Mouse (Mus musculus): ENCODE measurements at regions not wholly inside any gene's neighbourhood (a gene's known extent, or its start where the extent isn't known, plus 50 kb on each side); places are given as distances from the start of the nearest gene placed in this dataset.
"Not testable (repeated sequence)": the region's sequence is repeated elsewhere in the genome, so short reads cannot be mapped to it uniquely, and the experiment has no call there.

DNA sequence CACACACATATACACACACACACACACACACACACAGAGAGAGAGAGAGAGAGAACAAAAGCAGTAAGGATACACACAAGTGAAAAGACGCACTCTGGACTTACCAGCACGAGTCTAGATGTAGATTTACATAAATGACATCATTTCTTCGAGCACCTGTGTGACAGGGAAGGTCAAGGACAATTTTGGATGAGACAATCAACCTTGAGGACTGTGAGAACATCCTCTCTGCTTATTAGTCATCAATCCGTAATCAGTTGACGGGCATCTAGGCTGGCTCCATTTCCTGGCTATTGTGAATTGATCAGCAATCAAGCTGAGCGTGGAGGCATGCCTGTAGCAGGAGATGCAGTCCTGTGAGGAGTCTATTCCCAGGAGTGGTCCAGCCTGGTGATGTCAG lies 293.7 kb downstream of the Gadd45g start:
- H3K4me3 ChIP-seq (ENCODE audit: low read length) = no peak overlapping the region
- no peak overlapping the region for H3K4me2 ChIP-seq (ENCODE audit: low read depth, low read length)
- ATAC-seq (ENCODE audit: low read depth) = no peak
- whole genome bisulfite sequencing = 63% methylated on average over 6 of the region's 6 CpGs
- no peak overlapping the region for H3K27ac ChIP-seq (ENCODE audit: low read length)
- H3K9me3 ChIP-seq (ENCODE audit: control insufficient read depth, low read length) = peaks cover 4% of the 10 kb centered on the region
- no peaks in the 10 kb centered on the region for H3K36me3 ChIP-seq (ENCODE audit: control insufficient read depth, insufficient read depth, low read length)
- H3K9ac ChIP-seq (ENCODE audit: low read length) = no peak overlapping the region
- H3K4me1 ChIP-seq (replicated peaks; ENCODE audit: control insufficient read depth, insufficient read depth, low read length) = no peaks in the 10 kb centered on the region
- no peaks in the 10 kb centered on the region for H3K27me3 ChIP-seq (ENCODE audit: control insufficient read depth, insufficient read depth, low read depth, low read length)

DNA sequence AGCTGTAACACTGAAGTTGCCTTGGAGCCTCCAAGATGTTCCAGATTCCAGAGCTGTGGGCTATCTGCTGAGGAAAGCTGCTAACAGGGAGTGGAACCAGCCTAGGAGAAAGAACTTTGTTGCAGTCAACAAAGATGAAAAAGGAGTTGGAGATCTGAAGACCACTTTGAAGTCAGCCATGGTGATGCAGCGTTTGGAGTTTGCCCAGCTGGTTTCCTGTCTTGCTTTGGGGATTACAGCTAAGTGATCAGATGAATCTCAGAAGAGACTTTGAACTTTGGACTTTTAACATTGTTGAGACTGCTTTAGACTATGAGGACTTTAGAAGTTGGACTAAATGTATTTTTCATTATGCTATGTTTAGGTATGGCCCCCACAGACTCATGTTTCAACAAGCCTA lies 297.6 kb downstream of the Gadd45g start:
- not testable (repeated sequence) for H3K4me2 ChIP-seq (ENCODE audit: low read depth, low read length); H3K36me3 ChIP-seq (ENCODE audit: control insufficient read depth, insufficient read depth, low read length); H3K9me3 ChIP-seq (ENCODE audit: control insufficient read depth, low read length); H3K4me3 ChIP-seq (ENCODE audit: low read length); H3K27ac ChIP-seq (ENCODE audit: low read length); ATAC-seq (ENCODE audit: low read depth); H3K9ac ChIP-seq (ENCODE audit: low read length); H3K4me1 ChIP-seq (replicated peaks; ENCODE audit: control insufficient read depth, insufficient read depth, low read length); H3K27me3 ChIP-seq (ENCODE audit: control insufficient read depth, insufficient read depth, low read depth, low read length)
- 63% methylated on average over 1 of the region's 1 CpGs for WGBS

DNA sequence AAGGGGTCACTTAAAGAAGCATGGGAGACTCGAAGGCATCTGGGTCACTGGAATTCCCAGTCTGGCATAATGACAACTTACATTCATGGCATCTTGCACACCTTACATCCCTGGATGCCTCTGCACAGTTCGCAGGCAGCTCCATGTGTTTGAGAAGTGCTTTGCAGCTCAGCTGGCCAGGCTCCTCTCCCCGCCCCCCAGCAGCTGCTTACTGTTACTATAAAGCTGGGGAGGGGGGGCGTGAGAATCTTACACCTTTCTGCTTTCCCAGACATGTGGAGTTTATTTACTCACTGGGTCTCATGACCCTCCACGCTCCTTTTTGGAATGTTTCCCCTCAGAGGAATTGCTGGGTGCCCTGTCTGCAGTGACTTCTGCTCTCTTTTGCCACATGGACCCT lies 299.4 kb downstream of the Gadd45g start:
- Histone ChIP-seq H3K36me3 (ENCODE audit: control insufficient read depth, insufficient read depth, low read length) (no peaks in the 10 kb centered on the region), H3K9ac (ENCODE audit: low read length) (no peak overlapping the region), H3K27me3 (ENCODE audit: control insufficient read depth, insufficient read depth, low read depth, low read length) (no peaks in the 10 kb centered on the region), H3K4me1 (replicated peaks; ENCODE audit: control insufficient read depth, insufficient read depth, low read length) (no peaks in the 10 kb centered on the region), H3K27ac (ENCODE audit: low read length) (no peak overlapping the region), H3K4me2 (ENCODE audit: low read depth, low read length) (no peak overlapping the region), H3K4me3 (ENCODE audit: low read length) (no peak overlapping the region), H3K9me3 (ENCODE audit: control insufficient read depth, low read length) (peaks cover 8% of the 10 kb centered on the region)
- WGBS = 59% methylated on average over 5 of the region's 5 CpGs
- ATAC-seq (ENCODE audit: low read depth) = no peak

GRCm38 (mm10) chr13:52150281-52150680 lies 303.8 kb downstream of the Gadd45g start:
- WGBS = 81% methylated on average over 8 of the region's 8 CpGs
- H3K27me3 ChIP-seq (ENCODE audit: control insufficient read depth, insufficient read depth, low read depth, low read length) = no peaks in the 10 kb centered on the region

GRCm38 (mm10) chr13:52151777-52152176 lies 305.3 kb downstream of the Gadd45g start:
- Histone ChIP-seq H3K4me1 (replicated peaks; ENCODE audit: control insufficient read depth, insufficient read depth, low read length) (peaks cover 43% of the 10 kb centered on the region), H3K4me2 (ENCODE audit: low read depth, low read length) (0 out of 2 replicates have a peak overlapping the region, but pooled peaks have one; percentile 6), H3K27me3 (ENCODE audit: control insufficient read depth, insufficient read depth, low read depth, low read length) (no peaks in the 10 kb centered on the region), H3K27ac (ENCODE audit: low read length) (peak overlapping the region; percentile 89), H3K9me3 (ENCODE audit: control insufficient read depth, low read length) (no peaks in the 10 kb centered on the region), H3K4me3 (ENCODE audit: low read length) (no peak overlapping the region), H3K9ac (ENCODE audit: low read length) (no peak overlapping the region), H3K36me3 (ENCODE audit: control insufficient read depth, insufficient read depth, low read length) (no peaks in the 10 kb centered on the region)
- ATAC-seq (ENCODE audit: low read depth) = peak; percentile 60
- WGBS = 28% methylated on average over 11 of the region's 11 CpGs

More at GRCm38 (mm10) chr13:52150281-52150680, 303.8 kb downstream of the Gadd45g start:
- no peak overlapping the region for H3K27ac ChIP-seq (ENCODE audit: low read length)
- no peaks in the 10 kb centered on the region for H3K36me3 ChIP-seq (ENCODE audit: control insufficient read depth, insufficient read depth, low read length)
- H3K9ac ChIP-seq (ENCODE audit: low read length) = no peak overlapping the region
- no peak for ATAC-seq (ENCODE audit: low read depth)
- H3K4me1 ChIP-seq (replicated peaks; ENCODE audit: control insufficient read depth, insufficient read depth, low read length) = peaks cover 31% of the 10 kb centered on the region
- H3K9me3 ChIP-seq (ENCODE audit: control insufficient read depth, low read length) = peaks cover 3% of the 10 kb centered on the region
- H3K4me2 ChIP-seq (ENCODE audit: low read depth, low read length) = no peak overlapping the region
- no peak overlapping the region for H3K4me3 ChIP-seq (ENCODE audit: low read length)

DNA sequence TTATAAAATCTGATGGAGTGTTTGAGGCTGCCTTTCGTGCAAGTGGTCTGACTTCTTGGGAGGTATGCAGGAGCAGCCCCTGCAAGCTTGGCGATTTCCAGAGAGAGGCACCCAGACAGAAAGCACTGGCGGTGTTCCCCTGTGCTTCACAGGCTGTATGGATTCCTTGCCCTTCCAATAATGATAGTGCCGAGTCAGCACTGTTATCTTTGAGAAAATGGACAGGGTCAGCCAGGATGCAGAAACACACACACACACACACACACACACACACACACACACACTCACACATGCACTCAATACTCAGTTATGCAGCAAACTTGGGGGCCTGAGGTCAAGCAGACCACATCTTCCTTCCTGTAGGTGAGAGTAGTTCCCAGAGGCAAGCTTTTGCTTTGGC lies 305.7 kb downstream of the Gadd45g start:
- Histone ChIP-seq H3K4me1 (replicated peaks; ENCODE audit: control insufficient read depth, insufficient read depth, low read length) (peaks cover 43% of the 10 kb centered on the region), H3K27ac (ENCODE audit: low read length) (peak overlapping the region; percentile 89), H3K4me3 (ENCODE audit: low read length) (no peak overlapping the region), H3K27me3 (ENCODE audit: control insufficient read depth, insufficient read depth, low read depth, low read length) (no peaks in the 10 kb centered on the region), H3K9me3 (ENCODE audit: control insufficient read depth, low read length) (no peaks in the 10 kb centered on the region), H3K36me3 (ENCODE audit: control insufficient read depth, insufficient read depth, low read length) (no peaks in the 10 kb centered on the region), H3K4me2 (ENCODE audit: low read depth, low read length) (0 out of 2 replicates have a peak overlapping the region, but pooled peaks have one; percentile 6), H3K9ac (ENCODE audit: low read length) (no peak overlapping the region)
- ATAC-seq (ENCODE audit: low read depth) = no peak
- 21% methylated on average over 4 of the region's 4 CpGs for WGBS

DNA sequence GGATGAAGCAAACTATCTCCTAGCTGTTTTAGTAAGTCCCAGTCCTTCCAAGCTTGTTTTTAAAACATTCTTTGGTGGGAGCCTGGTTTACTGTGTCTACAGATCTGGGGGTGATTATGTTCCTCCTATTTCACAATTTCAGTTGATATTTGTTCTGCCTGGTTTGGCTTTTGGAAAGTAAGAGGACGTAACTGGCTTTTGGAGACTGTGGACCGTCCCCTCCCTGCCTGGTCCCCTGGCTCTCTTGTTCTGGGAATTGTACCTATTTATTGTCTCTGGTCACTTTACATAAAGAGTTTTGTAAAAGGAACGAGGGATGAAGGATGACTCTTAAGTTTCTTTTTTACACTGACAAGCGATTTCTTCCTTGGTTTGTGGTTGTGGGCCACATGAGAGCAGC lies 306.6 kb downstream of the Gadd45g start:
- Histone ChIP-seq H3K9me3 (ENCODE audit: control insufficient read depth, low read length) (no peaks in the 10 kb centered on the region), H3K4me2 (ENCODE audit: low read depth, low read length) (no peak overlapping the region), H3K27ac (ENCODE audit: low read length) (peak overlapping the region; percentile 89; the same call in 1 of the 2 replicates), H3K4me3 (ENCODE audit: low read length) (no peak overlapping the region), H3K9ac (ENCODE audit: low read length) (no peak overlapping the region), H3K27me3 (ENCODE audit: control insufficient read depth, insufficient read depth, low read depth, low read length) (no peaks in the 10 kb centered on the region), H3K36me3 (ENCODE audit: control insufficient read depth, insufficient read depth, low read length) (no peaks in the 10 kb centered on the region), H3K4me1 (replicated peaks; ENCODE audit: control insufficient read depth, insufficient read depth, low read length) (peaks cover 43% of the 10 kb centered on the region)
- WGBS = 66% methylated on average over 4 of the region's 4 CpGs
- no peak for ATAC-seq (ENCODE audit: low read depth)

DNA sequence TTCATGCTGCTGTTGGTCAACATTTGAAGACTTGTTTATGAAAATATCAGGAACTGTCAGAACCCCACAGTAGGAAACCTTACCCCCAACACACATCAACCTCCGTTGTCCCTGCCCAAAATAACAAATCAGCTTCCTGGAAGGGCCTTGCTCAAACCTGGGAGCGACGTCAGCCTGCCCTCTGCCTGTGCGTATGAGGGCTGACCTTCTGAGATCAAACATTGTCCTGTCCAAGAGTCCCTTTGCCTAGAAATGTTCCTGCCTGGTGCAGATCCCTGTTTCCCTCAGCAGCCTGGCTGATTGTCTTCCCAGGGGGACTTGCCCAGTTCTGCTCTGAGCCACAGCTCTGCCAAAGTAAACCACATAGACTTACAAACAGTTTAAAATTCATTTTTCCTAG lies 307.1 kb downstream of the Gadd45g start:
- Histone ChIP-seq H3K4me3 (ENCODE audit: low read length) (no peak overlapping the region), H3K4me1 (replicated peaks; ENCODE audit: control insufficient read depth, insufficient read depth, low read length) (peaks cover 43% of the 10 kb centered on the region), H3K27me3 (ENCODE audit: control insufficient read depth, insufficient read depth, low read depth, low read length) (no peaks in the 10 kb centered on the region), H3K9me3 (ENCODE audit: control insufficient read depth, low read length) (no peaks in the 10 kb centered on the region), H3K27ac (ENCODE audit: low read length) (peak overlapping the region; percentile 28; the same call in 1 of the 2 replicates), H3K36me3 (ENCODE audit: control insufficient read depth, insufficient read depth, low read length) (no peaks in the 10 kb centered on the region), H3K4me2 (ENCODE audit: low read depth, low read length) (no peak overlapping the region), H3K9ac (ENCODE audit: low read length) (no peak overlapping the region)
- no peak for ATAC-seq (ENCODE audit: low read depth)
- WGBS = 42% methylated on average over 4 of the region's 4 CpGs

- peak; percentile 27; the same call in 1 of the 2 replicates for ATAC-seq (ENCODE audit: low read depth)
- Histone ChIP-seq H3K4me1 (replicated peaks; ENCODE audit: control insufficient read depth, insufficient read depth, low read length) (peaks cover 43% of the 10 kb centered on the region), H3K9ac (ENCODE audit: low read length) (no peak overlapping the region), H3K27me3 (ENCODE audit: control insufficient read depth, insufficient read depth, low read depth, low read length) (no peaks in the 10 kb centered on the region), H3K9me3 (ENCODE audit: control insufficient read depth, low read length) (no peaks in the 10 kb centered on the region), H3K36me3 (ENCODE audit: control insufficient read depth, insufficient read depth, low read length) (no peaks in the 10 kb centered on the region), H3K27ac (ENCODE audit: low read length) (peak overlapping the region; percentile 18), H3K4me3 (ENCODE audit: low read length) (no peak overlapping the region), H3K4me2 (ENCODE audit: low read depth, low read length) (no peak overlapping the region)
- 46% methylated on average over 5 of the region's 5 CpGs for WGBS
Measured at GRCm38 (mm10) chr13:52154111-52154843, 307.8 kb downstream of the Gadd45g start.
